Mouse (Mus musculus): ENCODE measurements at regions not wholly inside any gene's neighbourhood (a gene's known extent, or its start where the extent isn't known, plus 50 kb on each side); places are given as distances from the start of the nearest gene placed in this dataset.
"Not testable (repeated sequence)": the region's sequence is repeated elsewhere in the genome, so short reads cannot be mapped to it uniquely, and the experiment has no call there.

DNA sequence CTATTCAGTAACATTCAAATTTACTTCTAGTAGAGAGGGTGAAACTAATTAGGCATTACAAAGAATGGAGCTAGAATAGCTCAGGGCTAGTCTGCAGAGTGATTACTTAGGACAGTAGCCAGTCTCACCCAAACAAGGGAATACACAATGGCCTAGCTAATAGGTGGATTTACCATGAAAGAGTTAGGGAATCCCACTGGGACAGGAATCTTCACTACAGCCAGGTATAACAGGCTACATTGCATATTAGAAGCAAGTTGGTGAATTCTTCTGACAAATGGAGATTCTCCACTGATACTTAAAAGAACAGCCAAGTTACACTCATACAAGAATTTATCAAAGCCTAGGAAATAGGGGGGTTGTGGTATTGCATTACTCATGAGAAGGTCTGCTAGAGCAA, 670.2 kb upstream of the Chrm3 start:
- ATAC-seq: not testable (repeated sequence)

GRCm38 (mm10) chr13:11030381-11030780, 669.7 kb upstream of the Chrm3 start:
- no peak for ATAC-seq

- no peak for ATAC-seq
Observed at GRCm38 (mm10) chr13:11025918-11026317, 665.3 kb upstream of the Chrm3 start.

GRCm38 (mm10) chr13:11024441-11024840, 663.8 kb upstream of the Chrm3 start:
- ATAC-seq: no peak

DNA sequence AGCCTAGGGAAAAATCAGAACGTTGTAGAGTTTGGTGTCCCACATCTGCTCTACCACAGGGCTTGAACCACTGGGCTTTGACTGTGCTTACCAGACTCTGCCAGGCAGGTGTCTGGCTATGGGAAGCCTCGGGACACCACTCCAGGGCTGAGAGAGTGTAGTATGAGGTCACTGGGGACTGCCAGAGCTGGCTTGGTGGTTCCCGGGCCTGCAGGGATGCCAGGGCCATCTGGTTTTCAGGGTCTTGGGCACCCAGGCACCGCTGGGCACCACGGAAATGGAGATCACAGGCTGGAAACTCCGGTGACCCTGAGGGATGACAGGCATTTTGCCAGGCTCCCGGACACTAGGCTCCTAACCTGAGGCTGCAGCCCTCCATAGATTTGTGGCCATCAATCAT, 656.9 kb upstream of the Chrm3 start:
- ATAC-seq: no peak

DNA sequence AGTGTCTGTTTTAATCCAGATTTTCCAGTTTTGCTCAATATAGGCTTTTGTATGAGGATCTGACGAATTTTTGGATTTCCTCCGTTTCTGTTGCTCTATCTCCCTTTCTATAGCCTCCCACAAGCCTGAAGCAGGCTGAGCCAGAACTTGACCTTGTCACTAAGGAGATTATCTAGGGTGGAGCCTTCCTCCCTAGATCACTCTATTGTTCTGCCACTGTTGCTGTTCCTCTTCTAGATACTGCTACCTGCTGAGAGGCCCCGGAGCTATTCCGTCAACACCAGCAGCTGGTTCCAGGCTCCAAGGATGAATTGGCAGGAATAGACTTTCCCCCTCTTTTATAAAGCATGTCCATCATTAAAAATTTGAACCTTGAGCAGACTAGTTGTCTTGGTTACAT, 644.7 kb upstream of the Chrm3 start:
- no peak for ATAC-seq

DNA sequence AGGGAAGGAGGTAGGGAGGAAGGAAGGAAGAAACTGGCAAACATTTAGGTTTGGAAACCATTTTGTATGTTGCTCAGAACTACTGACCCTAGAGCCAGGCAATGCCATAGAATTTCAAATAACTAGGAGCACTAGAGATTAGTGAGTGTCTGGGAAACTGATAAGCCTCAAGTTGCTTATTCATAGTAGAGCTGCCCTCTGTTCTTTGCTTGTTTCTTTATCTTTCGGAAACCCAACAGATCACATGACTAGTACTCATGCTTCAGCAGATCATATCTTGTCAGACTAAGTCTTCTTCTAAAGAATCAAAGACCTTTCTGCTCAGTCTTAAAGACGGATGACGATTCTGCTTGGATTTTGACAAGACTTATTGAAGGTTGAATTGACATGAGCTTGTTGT, 630.5 kb upstream of the Chrm3 start:
- ATAC-seq: no peak

DNA sequence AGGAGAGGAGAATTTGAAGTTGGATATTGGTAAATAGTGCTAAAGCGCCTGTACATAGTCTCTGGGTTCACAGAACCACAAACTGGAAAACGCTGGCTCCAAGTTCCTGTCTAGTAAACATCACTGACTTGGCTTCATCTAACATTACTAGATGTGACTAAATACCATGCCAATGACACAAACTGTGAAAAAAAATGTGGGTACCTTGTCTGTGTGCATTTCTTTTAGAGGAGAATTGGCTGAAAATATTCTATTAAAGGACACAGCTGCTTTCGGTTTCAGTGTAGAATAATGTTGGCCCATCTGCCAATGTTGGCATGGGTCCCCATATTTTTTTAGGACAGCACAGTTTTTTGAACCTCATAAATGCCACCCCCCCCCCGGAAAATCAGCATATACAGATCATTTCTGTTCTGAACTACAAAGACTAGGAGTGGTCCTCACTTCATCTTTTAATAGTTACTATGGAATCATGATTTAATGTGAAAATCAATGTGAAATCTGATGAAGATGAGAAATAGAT, 629.9 kb upstream of the Chrm3 start:
- no peak for ATAC-seq

DNA sequence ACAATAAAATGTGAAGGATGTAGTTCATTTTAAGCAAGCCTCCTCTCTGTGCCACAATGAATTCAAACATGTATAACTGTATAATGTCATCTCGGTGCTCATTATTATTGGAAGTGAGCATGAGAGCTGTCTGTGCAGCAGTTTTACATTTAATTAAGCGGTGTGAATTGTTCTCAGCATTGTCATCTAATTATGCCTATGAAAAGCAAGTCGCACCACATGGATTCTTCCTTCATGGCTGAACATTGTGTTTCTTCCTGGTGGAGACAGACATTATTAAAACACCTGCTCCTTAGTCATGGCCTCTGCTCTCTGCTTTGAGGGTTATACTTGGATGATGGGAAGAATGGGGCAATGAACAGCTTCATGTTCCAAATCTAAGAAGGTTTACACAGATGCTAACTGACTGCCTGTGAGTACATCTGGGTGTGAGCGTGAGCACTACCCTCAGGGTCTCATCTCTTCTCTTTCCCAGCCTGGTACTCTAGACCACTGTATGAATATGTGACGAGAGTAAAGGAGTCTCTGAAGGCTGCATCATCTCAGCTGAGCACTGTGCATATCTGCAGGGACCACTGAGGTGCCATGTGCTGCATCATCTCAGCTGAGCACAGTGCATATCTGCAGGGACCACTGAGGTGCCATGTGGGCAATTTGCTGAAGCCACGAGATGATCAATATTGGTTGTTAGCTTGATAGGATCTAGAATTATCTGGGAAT, 628.6 kb upstream of the Chrm3 start:
- no peak for ATAC-seq

- ATAC-seq: no peak
Observed at GRCm38 (mm10) chr13:10983736-10984135, 623.1 kb upstream of the Chrm3 start.

DNA sequence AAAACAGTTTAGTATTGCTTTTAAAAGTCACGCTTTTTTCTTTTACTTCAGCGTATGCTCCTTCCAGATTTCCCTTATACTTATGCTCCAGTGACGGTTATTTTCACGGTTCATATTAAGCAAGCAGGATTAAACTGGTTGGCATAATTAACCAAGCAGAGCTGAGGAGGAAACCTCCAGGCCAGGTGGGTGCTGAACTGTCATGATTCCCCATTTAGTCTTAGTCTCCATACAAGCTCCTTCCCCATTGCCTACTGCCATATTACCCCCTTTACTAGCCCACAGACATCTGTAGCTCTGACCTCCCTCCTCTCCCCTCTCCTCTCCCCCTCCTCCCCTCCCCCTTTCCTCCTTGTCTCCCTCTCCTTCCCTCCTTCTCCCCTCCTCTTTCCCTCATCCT, 621.9 kb upstream of the Chrm3 start:
- no peak for ATAC-seq

DNA sequence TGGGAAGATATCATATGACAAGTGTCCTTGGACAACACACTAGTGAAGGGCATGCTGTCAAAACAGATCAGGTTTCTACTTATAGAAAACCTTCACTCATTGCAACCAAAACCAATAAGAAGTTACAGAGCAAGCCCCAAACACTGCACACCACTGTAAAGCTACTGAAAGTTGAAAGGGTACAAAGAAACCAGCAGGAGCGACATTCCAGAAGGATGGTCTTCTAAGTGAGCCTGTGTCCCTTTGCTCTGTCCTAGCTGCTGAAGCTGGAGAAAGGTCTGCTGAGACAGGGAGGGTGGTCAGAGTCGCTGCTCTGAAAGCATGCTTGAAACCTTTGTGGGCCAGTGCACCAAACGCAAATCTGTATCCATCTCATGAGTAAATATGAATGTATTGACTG, 611.3 kb upstream of the Chrm3 start:
- ATAC-seq: no peak

- no peak for ATAC-seq
Observed at GRCm38 (mm10) chr13:10970721-10971120, 610.1 kb upstream of the Chrm3 start.

GRCm38 (mm10) chr13:10952923-10953322, 592.3 kb upstream of the Chrm3 start:
- ATAC-seq: no peak

DNA sequence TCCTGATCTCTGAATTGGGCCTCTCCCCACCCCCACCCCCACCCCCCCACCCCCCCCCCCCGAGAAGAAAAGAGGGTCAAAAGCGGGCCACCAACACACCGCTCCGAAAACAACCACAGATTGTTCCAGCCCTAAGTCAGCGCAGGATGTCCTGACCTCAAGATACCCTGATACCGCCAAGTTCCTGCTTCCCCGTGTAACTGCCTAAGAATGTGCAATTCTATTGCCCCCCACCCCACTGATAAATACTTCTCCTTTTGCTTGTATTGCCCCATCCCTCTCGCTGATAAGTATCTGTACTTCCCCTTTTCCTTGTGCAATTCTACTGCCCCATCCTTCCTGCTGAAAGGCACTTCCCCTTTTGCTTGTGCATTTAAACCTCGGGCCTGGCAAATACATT, 590.0 kb upstream of the Chrm3 start:
- ATAC-seq: not testable (repeated sequence)

GRCm38 (mm10) chr13:10947398-10947797, 586.8 kb upstream of the Chrm3 start:
- ATAC-seq: no peak

DNA sequence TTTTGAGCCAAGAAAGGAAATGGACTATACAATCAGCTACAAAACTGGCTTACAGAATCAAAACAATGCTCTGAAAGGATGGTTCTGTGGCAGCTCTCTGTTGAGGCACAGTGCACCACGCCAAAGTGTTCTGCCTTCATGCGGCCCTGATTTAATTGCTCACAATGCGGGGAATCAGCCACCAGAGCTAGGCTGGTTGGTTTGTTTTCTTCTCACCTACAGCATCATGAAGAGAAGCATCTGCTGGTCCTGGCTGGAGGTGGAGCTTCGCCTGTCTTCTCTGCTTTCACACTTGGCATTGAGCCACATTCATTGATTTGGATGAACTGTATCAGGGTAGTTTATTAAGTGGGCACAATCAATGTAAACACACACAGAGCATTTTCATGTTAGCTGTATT, 583.2 kb upstream of the Chrm3 start:
- ATAC-seq: no peak

DNA sequence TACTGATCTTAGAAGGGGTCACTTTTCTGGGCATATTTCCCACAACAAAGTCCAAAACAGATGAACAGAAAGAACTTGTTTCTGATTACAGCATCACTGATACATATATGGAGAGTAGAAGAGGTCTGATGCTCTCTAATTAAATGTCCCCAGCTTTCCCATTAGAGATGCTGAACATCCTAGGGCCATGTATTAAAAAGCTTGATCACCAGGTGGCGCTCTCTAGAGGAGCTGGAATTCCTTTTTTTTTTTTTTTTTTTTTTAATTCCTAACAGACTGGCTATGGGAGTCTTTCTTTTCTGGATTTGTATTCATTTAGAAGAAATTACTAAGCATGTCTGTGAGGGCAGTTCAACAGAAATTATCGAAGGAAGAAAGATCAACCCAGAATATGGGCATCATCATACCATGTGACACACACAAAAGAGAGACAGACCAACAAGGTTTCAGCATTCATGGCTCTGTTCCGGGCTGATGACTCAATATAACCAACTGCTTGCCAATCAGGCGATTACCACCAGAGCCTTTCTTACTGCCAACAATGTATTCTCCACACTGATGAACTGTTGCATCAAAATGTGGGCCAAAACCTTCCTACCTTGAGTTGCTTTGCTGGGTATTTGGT, 581.5 kb upstream of the Chrm3 start:
- no peak for ATAC-seq

- ATAC-seq: no peak
Observed at GRCm38 (mm10) chr13:10938233-10938632, 577.6 kb upstream of the Chrm3 start.

DNA sequence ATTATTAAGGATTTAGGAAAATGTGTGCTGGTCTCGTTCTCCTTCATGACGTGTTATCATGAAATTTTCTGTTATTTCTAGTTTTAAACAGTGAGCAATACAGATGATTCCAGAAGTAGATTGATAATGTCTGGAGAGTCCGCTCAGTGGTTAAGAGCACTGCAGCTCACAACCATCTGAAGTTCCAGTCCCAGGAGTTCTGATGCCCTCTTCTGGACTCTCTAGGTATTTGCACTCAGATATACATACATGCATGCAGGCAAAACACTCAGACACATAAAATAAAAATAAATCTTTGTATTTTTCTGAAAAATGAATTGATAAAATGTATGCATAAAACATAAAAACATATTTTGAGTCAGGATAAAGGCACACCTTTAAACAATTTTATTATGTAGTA, 570.1 kb upstream of the Chrm3 start:
- ATAC-seq: no peak

GRCm38 (mm10) chr13:10914377-10914776, 553.7 kb upstream of the Chrm3 start:
- ATAC-seq: no peak

DNA sequence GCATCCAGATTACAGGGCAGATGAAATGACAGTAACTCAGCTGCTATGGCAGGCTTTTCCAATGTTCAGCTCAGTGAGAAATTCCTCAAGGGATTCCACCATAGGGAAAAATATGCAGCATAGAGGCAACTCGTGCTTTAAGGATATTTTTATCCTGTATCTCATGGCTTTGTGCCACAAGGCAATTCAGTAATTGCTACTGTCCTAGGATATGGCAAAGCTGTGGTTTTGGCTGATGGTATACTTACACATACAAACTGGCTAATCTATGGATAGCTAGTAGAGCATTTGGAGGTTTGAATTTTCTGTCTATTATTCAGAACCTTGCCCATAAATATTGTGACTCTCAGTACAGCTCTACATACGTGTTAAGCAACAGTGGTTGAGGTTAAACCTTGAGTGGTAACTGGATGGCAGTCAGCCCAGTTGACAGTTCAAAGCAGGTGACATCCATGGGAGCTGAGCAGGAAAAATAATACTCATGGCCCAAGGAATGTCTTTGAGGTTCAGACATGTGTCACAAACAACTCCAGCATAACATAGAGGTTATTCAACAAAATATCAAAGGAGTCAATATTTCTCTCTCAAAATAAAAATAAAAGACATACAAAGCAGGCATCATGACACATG, 548.6 kb upstream of the Chrm3 start:
- ATAC-seq: no peak

DNA sequence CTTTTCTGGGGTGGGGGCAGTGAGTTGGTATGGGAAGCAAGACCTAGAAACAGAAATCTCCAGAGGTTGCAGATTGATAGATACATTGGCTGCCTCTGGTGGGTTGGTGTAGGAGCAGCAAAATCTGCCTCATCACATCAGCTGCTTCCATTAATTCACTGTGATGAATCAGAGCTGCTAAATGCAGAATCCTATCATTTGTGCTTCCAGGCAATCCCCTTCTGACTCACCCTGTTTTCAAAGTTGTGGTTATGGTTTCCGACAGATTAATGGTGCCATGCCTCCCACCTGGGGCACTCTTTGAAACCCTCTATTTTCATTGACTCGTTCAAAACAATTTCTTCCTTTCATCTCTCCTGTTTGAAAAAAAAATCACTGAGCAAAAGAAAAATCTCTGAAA, 507.2 kb upstream of the Chrm3 start:
- no peak for ATAC-seq

DNA sequence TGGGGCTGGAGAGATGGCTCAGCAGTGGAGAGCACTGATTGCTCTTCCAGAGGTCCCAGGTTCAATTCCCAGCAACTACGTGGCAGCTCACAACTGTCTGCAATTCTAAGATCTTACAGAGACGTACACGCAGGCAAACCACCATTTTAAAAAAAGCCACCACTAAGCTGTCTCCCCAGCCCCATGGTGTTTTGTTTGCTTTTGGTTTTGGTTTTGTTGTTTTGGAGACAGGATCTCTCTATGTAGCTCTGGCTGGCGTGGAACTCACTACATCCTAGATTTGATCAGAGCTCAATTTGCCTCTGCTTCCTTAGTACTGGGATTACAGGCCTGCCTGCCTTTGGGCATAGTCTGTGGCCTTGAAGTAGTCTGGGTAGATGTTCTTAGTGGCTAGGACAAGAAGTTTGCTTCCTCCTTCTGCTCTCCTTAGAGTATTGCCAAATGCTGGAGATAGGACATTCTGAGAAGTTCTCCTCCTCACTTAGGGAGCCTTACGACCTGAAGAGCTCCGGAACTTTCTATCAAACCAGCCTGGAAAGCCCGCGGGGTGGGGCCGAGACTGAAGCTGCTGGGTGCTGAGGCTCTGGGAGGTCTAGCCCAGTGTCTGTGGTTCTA, 495.4 kb upstream of the Chrm3 start:
- ATAC-seq: peak; percentile 67

All from inflammation-experienced regulatory T-cells, adult 6 months (primary cell).